Mouse (Mus musculus): ENCODE data around the gene Tusc2. TPM values are rescaled to one million over a fixed set of nuclear protein-coding genes. Genes with fewer than 3 reads are reported as not detected.

The Tusc2 gene
- polyA plus RNA-seq, 1 experiment from 2014 or later = 126 TPM

- H3K4me3 ChIP-seq (ENCODE audit: low read depth, low read length) = no peak overlapping the region
- H3K4me1 ChIP-seq (ENCODE audit: control insufficient read depth, insufficient read depth, low read length) = peaks cover 19% of the 10 kb centered on the region
- no peak overlapping the region for H3K4me2 ChIP-seq (ENCODE audit: low read depth, low read length)
- H3K27me3 ChIP-seq (ENCODE audit: control insufficient read depth, insufficient read depth, low read length) = peaks cover 24% of the 10 kb centered on the region
- peaks cover 7% of the 10 kb centered on the region for H3K36me3 ChIP-seq (ENCODE audit: control insufficient read depth, insufficient read depth, low read length)
- 85% methylated on average over 20 of the region's 20 CpGs for WGBS
- no peak overlapping the region for H3K27ac ChIP-seq (ENCODE audit: low read depth, low read length)
- no peak overlapping the region for H3K9ac ChIP-seq (replicated peaks; ENCODE audit: low read depth, low read length)
- ATAC-seq (ENCODE audit: low read depth) = no peak
- no peaks in the 10 kb centered on the region for H3K9me3 ChIP-seq (ENCODE audit: control insufficient read depth, low read length)
Measured at GRCm38 (mm10) chr9:107549297-107550074, 13.6 kb upstream of the Tusc2 start.

- peaks cover 24% of the 10 kb centered on the region for H3K4me1 ChIP-seq (ENCODE audit: control insufficient read depth, insufficient read depth, low read length)
- no peak overlapping the region for H3K9ac ChIP-seq (replicated peaks; ENCODE audit: low read depth, low read length)
- WGBS = 26% methylated on average over 23 of the region's 23 CpGs
- H3K27me3 ChIP-seq (ENCODE audit: control insufficient read depth, insufficient read depth, low read length) = peaks cover 24% of the 10 kb centered on the region
- peak overlapping the region; percentile 50; the same call in 1 of the 2 replicates for H3K4me2 ChIP-seq (ENCODE audit: low read depth, low read length)
- ATAC-seq (ENCODE audit: low read depth) = no peak
- peak overlapping the region; percentile 29; the same call in 1 of the 2 replicates for H3K4me3 ChIP-seq (ENCODE audit: low read depth, low read length)
- H3K9me3 ChIP-seq (ENCODE audit: control insufficient read depth, low read length) = no peaks in the 10 kb centered on the region
- no peak overlapping the region for H3K27ac ChIP-seq (ENCODE audit: low read depth, low read length)
- H3K36me3 ChIP-seq (ENCODE audit: control insufficient read depth, insufficient read depth, low read length) = no peaks in the 10 kb centered on the region
Measured at GRCm38 (mm10) chr9:107550491-107551116, 12.5 kb upstream of the Tusc2 start.

- under 1% methylated on average over 63 of the region's 63 CpGs for WGBS
- peaks cover 28% of the 10 kb centered on the region for H3K4me1 ChIP-seq (ENCODE audit: control insufficient read depth, insufficient read depth, low read length)
- no peaks in the 10 kb centered on the region for H3K9me3 ChIP-seq (ENCODE audit: control insufficient read depth, low read length)
- no peak within 1 kb of the TSS for H3K27ac ChIP-seq (ENCODE audit: low read depth, low read length)
- peak within 1 kb of the TSS; percentile 29 for H3K4me3 ChIP-seq (ENCODE audit: low read depth, low read length)
- peak within 1 kb of the TSS; percentile 51 for H3K9ac ChIP-seq (replicated peaks; ENCODE audit: low read depth, low read length)
- no peak for ATAC-seq (ENCODE audit: low read depth)
- H3K27me3 ChIP-seq (ENCODE audit: control insufficient read depth, insufficient read depth, low read length) = peaks cover 24% of the 10 kb centered on the region
- H3K36me3 ChIP-seq (ENCODE audit: control insufficient read depth, insufficient read depth, low read length) = no peaks in the 10 kb centered on the region
- peak within 1 kb of the TSS; percentile 50 for H3K4me2 ChIP-seq (ENCODE audit: low read depth, low read length)
Measured at GRCm38 (mm10) chr9:107551117-107551889, 11.8 kb upstream of the Tusc2 start, which contains the start of gene Rassf1. TSS of gene Rassf1 (plus strand) at chr9:107551555.

GRCm38 (mm10) chr9:107551890-107552355, 11.1 kb upstream of the Tusc2 start:
- 7% methylated on average over 8 of the region's 8 CpGs for WGBS
- Histone ChIP-seq H3K36me3 (ENCODE audit: control insufficient read depth, insufficient read depth, low read length) (no peaks in the 10 kb centered on the region), H3K4me1 (ENCODE audit: control insufficient read depth, insufficient read depth, low read length) (peaks cover 21% of the 10 kb centered on the region), H3K4me3 (ENCODE audit: low read depth, low read length) (peak overlapping the region; percentile 29), H3K27ac (ENCODE audit: low read depth, low read length) (no peak overlapping the region), H3K4me2 (ENCODE audit: low read depth, low read length) (peak overlapping the region; percentile 50), H3K27me3 (ENCODE audit: control insufficient read depth, insufficient read depth, low read length) (peaks cover 24% of the 10 kb centered on the region), H3K9ac (replicated peaks; ENCODE audit: low read depth, low read length) (peak overlapping the region; percentile 51), H3K9me3 (ENCODE audit: control insufficient read depth, low read length) (no peaks in the 10 kb centered on the region)
- no peak for ATAC-seq (ENCODE audit: low read depth)

GRCm38 (mm10) chr9:107552690-107553393, 10.2 kb upstream of the Tusc2 start:
- Histone ChIP-seq H3K36me3 (ENCODE audit: control insufficient read depth, insufficient read depth, low read length) (peaks cover 5% of the 10 kb centered on the region; the same call in 1 of the 2 replicates), H3K4me3 (ENCODE audit: low read depth, low read length) (no peak overlapping the region), H3K4me2 (ENCODE audit: low read depth, low read length) (peak overlapping the region; percentile 96), H3K27ac (ENCODE audit: low read depth, low read length) (no peak overlapping the region), H3K9me3 (ENCODE audit: control insufficient read depth, low read length) (no peaks in the 10 kb centered on the region), H3K4me1 (ENCODE audit: control insufficient read depth, insufficient read depth, low read length) (peaks cover 17% of the 10 kb centered on the region), H3K27me3 (ENCODE audit: control insufficient read depth, insufficient read depth, low read length) (peaks cover 24% of the 10 kb centered on the region), H3K9ac (replicated peaks; ENCODE audit: low read depth, low read length) (no peak overlapping the region)
- 82% methylated on average over 5 of the region's 5 CpGs for WGBS
- no peak for ATAC-seq (ENCODE audit: low read depth)

GRCm38 (mm10) chr9:107553541-107554318, 9.3 kb upstream of the Tusc2 start:
- H3K9me3 ChIP-seq (ENCODE audit: control insufficient read depth, low read length) = no peaks in the 10 kb centered on the region
- H3K27me3 ChIP-seq (ENCODE audit: control insufficient read depth, insufficient read depth, low read length) = peaks cover 24% of the 10 kb centered on the region
- H3K9ac ChIP-seq (replicated peaks; ENCODE audit: low read depth, low read length) = peak overlapping the region; percentile 72
- peak overlapping the region; percentile 72 for H3K4me3 ChIP-seq (ENCODE audit: low read depth, low read length)
- H3K36me3 ChIP-seq (ENCODE audit: control insufficient read depth, insufficient read depth, low read length) = peaks cover 12% of the 10 kb centered on the region
- 3% methylated on average over 37 of the region's 37 CpGs for WGBS
- peak overlapping the region; percentile 81 for H3K27ac ChIP-seq (ENCODE audit: low read depth, low read length)
- ATAC-seq (ENCODE audit: low read depth) = peak; percentile 78
- peaks cover 17% of the 10 kb centered on the region for H3K4me1 ChIP-seq (ENCODE audit: control insufficient read depth, insufficient read depth, low read length)
- peak overlapping the region; percentile 96 for H3K4me2 ChIP-seq (ENCODE audit: low read depth, low read length)

- H3K9me3 ChIP-seq (ENCODE audit: control insufficient read depth, low read length) = no peaks in the 10 kb centered on the region
- H3K36me3 ChIP-seq (ENCODE audit: control insufficient read depth, insufficient read depth, low read length) = peaks cover 18% of the 10 kb centered on the region
- H3K27ac ChIP-seq (ENCODE audit: low read depth, low read length) = peak overlapping the region; percentile 81
- peaks cover 17% of the 10 kb centered on the region for H3K4me1 ChIP-seq (ENCODE audit: control insufficient read depth, insufficient read depth, low read length)
- peak overlapping the region; percentile 78 for H3K9ac ChIP-seq (replicated peaks; ENCODE audit: low read depth, low read length)
- peaks cover 24% of the 10 kb centered on the region for H3K27me3 ChIP-seq (ENCODE audit: control insufficient read depth, insufficient read depth, low read length)
- under 1% methylated on average over 43 of the region's 53 CpGs for WGBS
- peak overlapping the region; percentile 72 for H3K4me3 ChIP-seq (ENCODE audit: low read depth, low read length)
- peak overlapping the region; percentile 96 for H3K4me2 ChIP-seq (ENCODE audit: low read depth, low read length)
- peak; percentile 93 for ATAC-seq (ENCODE audit: low read depth)
Measured at GRCm38 (mm10) chr9:107554319-107554825, 8.7 kb upstream of the Tusc2 start.
